Mouse (Mus musculus): ENCODE measurements around the gene Agps.

DNA sequence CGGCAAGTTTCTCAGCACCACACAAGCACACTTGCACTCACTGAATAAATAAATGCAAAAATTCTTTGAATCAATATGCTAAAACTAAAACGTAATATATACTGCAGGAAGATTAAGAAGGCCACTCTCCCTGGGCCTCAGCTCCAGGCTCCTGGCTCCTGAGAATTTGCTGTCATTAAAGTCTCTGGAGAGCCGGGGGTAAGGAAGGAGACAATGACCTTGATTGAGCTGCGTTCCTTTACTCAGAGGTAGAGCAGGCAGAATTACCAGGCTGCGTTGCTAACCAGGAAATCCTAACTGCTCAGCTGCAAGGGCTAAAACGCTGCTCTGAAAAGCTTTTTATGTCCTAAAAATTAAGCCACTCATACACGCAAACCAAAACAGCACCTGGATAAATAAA lies 101.6 kb downstream of the Agps start:
- TF ChIP-seq CTCF (IDR thresholded peaks at IDR 0.05; ENCODE audit: low read depth), result no peak
- TF ChIP-seq EP300 (IDR thresholded peaks at IDR 0.05; ENCODE audit: low read depth), result no peak

Data from heart, postnatal 0 days (tissue).